Mouse (Mus musculus) intestine, postnatal 0 days (tissue): ENCODE data around the gene Prep. TPM values are rescaled to one million over a fixed set of nuclear protein-coding genes. Genes with fewer than 3 reads are reported as not detected.
"Not testable (repeated sequence)": the region's sequence is repeated elsewhere in the genome, so short reads cannot be mapped to it uniquely, and the experiment has no call there.

Experiments used
- ATAC-seq: fragments of 200-750 bp; cut with Nextera tagmentation; 2 replicates; pipeline ENCODE4 v1.8.0; 2017; ENCODE audit warnings: mild to moderate bottlenecking, moderate TSS enrichment, moderate library complexity
- H3K27ac ChIP-seq: fragments of 300-500 bp; sonication (generic); 2 replicates; pipeline ENCODE4 v1.5.1; 2014; ENCODE audit warnings: mild to moderate bottlenecking, low read depth, low read length, moderate library complexity
- H3K27me3 ChIP-seq: fragments of 300-500 bp; sonication (generic); replicated peaks from 2 replicates; pipeline ENCODE4 v1.6.1; 2014; ENCODE audit warnings: low read length, mixed read lengths; ENCODE audit not compliant: control insufficient read depth, insufficient read depth
- H3K36me3 ChIP-seq: fragments of 300-500 bp; sonication (generic); 2 replicates; pipeline ENCODE4 v1.6.1; 2014; ENCODE audit warnings: mild to moderate bottlenecking, moderate library complexity; ENCODE audit not compliant: control insufficient read depth, insufficient read depth
- H3K4me1 ChIP-seq: fragments of 300-500 bp; sonication (generic); replicated peaks from 2 replicates; pipeline ENCODE4 v1.6.1; 2014; ENCODE audit warnings: antibody characterized with exemption, low read length, mixed read lengths; ENCODE audit not compliant: control insufficient read depth, insufficient read depth
- H3K4me2 ChIP-seq: fragments of 300-500 bp; sonication (generic); replicated peaks from 2 replicates; pipeline ENCODE4 v1.6.1; 2014; ENCODE audit warnings: low read depth, mild to moderate bottlenecking, moderate library complexity
- H3K4me3 ChIP-seq: fragments of 300-500 bp; sonication (generic); 2 replicates; pipeline ENCODE4 v1.5.1; 2014; ENCODE audit warnings: low read depth, low read length
- H3K9ac ChIP-seq: fragments of 300-500 bp; sonication (generic); 2 replicates; pipeline ENCODE4 v1.6.1; 2014; ENCODE audit warnings: mild to moderate bottlenecking, low read depth, low read length
- H3K9me3 ChIP-seq: fragments of 300-500 bp; sonication (generic); 2 replicates; pipeline ENCODE4 v1.6.1; 2016; ENCODE audit warnings: mixed run types; ENCODE audit not compliant: control insufficient read depth
- CTCF ChIP-seq: sonication (generic); IDR thresholded peaks from 2 replicates; pipeline ENCODE4 v1.5.1; 2016; ENCODE audit warnings: low read depth, mild to moderate bottlenecking, control low read depth, antibody characterized with exemption, moderate library complexity
- WGBS: fragments of 180-500 bp; shearing (Covaris S2); extraction: QIAGEN DNeasy Blood & Tissue Kit; methylation state at CpG from one replicate; pipeline ENCODE4 v1.1.7; 2014; 5-methylcytosine and 5-hydroxymethylcytosine counted together
- polyA plus RNA-seq: library from polyadenylated mRNA; unstranded; fragments of >200 nt; fragmentation: Nextera tagmentation; extraction: Ambion mirVana; gene quantifications from 2 replicates; pipeline ENCODE4 v1.2.1, GENCODE M21; 2015

The Prep gene
- polyA plus RNA-seq, 1 experiment from 2014 or later = 7.0 TPM

DNA sequence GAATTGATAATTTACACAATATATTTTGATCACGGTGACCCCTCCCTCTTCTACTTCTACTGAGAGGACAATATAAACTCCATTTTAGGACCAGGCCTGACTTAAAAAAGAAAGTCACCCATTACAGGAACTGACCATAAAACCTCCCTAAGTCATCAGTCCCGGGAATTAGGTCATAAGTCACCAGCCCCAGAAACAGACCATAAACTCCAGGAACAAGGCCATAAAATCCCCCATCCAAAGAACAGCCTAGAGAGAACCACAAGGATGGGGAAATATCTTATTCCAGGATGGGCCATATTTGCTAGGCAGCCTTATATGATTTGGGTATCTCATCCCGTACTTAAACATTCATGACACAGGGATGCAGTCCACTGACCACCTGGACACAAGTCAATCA lies 107.3 kb downstream of the Prep start:
- Histone ChIP-seq H3K27ac (no peak overlapping the region), H3K4me3 (no peak overlapping the region), H3K27me3 (no peaks in the 10 kb centered on the region), H3K4me1 (no peaks in the 10 kb centered on the region), H3K36me3 (no peaks in the 10 kb centered on the region), H3K9me3 (no peaks in the 10 kb centered on the region), H3K4me2 (no peak overlapping the region), H3K9ac (no peak overlapping the region)
- TF ChIP-seq CTCF = no peak
- 77% methylated on average over 3 of the region's 3 CpGs for WGBS
- no peak for ATAC-seq

GRCm38 (mm10) chr10:45177798-45178197 lies 110.8 kb downstream of the Prep start, which contains the start of gene Popdc3:
Gene Popdc3, plus strand, starts transcription at chr10:45178098.
- no CpG with 5 or more reads among the region's 5 CpGs for WGBS
- not testable (repeated sequence) for ATAC-seq, H3K4me3 ChIP-seq

DNA sequence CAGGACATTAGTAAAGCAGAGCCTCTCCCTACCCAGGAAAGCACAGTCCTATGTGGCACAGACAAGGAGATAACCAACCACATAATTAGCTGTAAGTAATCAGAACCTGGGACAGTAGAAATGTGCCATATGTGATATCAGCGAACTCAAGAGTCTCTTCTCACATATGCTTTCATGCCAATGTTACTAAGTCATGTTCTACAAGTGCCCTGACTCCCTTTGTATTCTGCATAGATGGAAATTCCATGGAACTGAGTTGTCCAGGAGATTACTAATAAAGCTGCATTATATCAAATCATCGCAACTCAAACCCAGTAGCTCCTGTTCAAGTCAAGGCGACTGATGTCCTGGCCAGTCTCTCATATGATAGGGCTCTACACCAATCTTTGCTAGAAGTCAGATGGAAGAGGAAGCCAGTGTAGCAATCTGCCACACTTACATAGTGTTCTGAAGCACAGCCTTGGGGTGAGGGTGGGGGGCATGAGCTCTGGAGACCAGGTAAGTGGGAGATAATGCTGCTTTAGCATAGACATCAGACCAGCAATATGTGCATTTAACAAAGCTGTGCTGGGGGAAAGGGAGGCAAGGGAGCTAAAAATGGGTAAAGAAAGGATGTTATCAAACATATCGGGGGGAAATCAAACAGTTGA lies 113.8 kb downstream of the Prep start:
- ATAC-seq = no peak
- H3K4me1 ChIP-seq = no peaks in the 10 kb centered on the region
- no peak overlapping the region for H3K9ac ChIP-seq
- H3K9me3 ChIP-seq = no peaks in the 10 kb centered on the region
- no peak overlapping the region for H3K4me2 ChIP-seq
- 93% methylated on average over 4 of the region's 4 CpGs for WGBS
- no peak overlapping the region for H3K27ac ChIP-seq
- no peak overlapping the region for H3K4me3 ChIP-seq
- H3K27me3 ChIP-seq = no peaks in the 10 kb centered on the region
- H3K36me3 ChIP-seq = no peaks in the 10 kb centered on the region
- TF ChIP-seq CTCF = no peak

More at GRCm38 (mm10) chr10:45177798-45178197, 110.8 kb downstream of the Prep start, which contains the start of gene Popdc3:
- not testable (repeated sequence) for H3K27me3 ChIP-seq, H3K36me3 ChIP-seq, H3K9ac ChIP-seq, H3K27ac ChIP-seq, H3K9me3 ChIP-seq, H3K4me1 ChIP-seq, H3K4me2 ChIP-seq

DNA sequence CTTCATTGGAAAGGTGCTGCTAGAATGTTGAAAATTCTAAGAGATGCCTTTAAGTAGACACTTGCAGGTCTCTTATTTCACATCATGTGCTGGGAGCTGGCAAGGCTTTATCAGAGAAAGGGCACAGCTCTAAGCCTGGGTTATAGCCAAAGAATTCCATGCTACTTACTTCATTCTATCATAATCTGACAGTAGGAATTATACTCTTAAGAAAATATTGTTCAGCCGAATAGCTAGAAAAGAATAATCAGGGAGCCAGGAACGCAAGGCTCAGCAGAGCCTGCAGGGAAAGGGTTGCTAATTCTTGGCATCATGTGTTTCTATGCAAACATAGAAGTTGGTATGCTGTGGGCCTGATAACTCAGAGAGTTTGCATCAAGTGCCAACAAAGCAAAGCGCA lies 114.3 kb downstream of the Prep start:
- TF ChIP-seq CTCF = no peak
- WGBS = 74% methylated on average over 3 of the region's 3 CpGs
- Histone ChIP-seq H3K9me3 (no peaks in the 10 kb centered on the region), H3K27ac (no peak overlapping the region), H3K27me3 (no peaks in the 10 kb centered on the region), H3K4me3 (no peak overlapping the region), H3K4me1 (no peaks in the 10 kb centered on the region), H3K4me2 (no peak overlapping the region), H3K36me3 (no peaks in the 10 kb centered on the region), H3K9ac (no peak overlapping the region)
- ATAC-seq = no peak

- no peak overlapping the region for H3K27ac ChIP-seq
- no peak overlapping the region for H3K9ac ChIP-seq
- H3K4me3 ChIP-seq = no peak overlapping the region
- no peak for TF ChIP-seq CTCF
- H3K27me3 ChIP-seq = no peaks in the 10 kb centered on the region
- H3K9me3 ChIP-seq = no peaks in the 10 kb centered on the region
- no peak overlapping the region for H3K4me2 ChIP-seq
- no peaks in the 10 kb centered on the region for H3K36me3 ChIP-seq
- 83% methylated on average over 2 of the region's 2 CpGs for WGBS
- no peaks in the 10 kb centered on the region for H3K4me1 ChIP-seq
- no peak for ATAC-seq
Measured at GRCm38 (mm10) chr10:45185457-45185856, 118.5 kb downstream of the Prep start.

DNA sequence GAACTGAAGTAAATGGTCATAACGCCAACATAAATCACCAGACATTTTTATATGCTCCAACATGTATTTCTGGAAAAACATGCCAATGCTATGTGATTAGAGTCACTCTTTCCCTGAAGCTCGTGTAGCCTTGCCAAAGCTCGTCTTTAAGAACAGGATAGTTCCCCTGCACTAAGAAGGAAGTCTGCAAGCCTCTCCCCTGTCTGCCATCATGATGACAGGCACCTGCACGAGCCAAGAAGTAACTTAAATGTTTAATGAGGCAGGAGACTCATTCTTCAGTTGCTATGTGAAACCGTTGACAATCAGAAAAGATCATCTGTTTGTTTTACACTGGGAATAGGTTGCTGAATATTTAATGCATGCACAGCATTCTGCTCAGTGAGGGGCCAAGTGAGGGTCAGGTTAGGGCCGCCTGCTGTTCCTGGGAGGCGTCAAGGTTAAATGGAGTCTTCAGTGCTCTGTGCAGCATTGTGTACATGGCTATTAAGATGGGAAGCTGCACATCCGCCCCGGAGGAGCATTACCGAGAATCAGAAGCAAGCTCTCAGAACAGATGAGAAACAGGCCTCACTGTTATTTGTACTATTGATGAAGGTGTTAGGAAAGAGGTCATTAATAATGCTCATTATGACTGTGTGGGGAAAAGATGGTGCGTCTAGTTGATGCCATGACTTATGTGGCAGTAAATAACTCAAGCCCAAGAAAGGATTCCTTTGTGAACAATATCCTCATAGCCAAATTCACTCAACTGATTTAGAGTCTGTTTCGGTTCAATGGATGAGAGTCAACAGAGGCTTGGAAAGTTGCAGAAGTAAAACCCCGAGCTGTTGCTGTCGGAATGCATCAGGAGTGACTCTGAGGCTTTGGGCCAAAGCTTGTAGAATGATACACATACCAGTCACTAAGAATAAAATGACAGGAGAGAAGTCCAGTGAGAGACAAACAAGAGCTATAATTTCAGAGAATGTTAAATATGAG lies 126.6 kb downstream of the Prep start:
- ATAC-seq = no peak

More for the DNA sequence above, 126.6 kb downstream of the Prep start:
- no peak overlapping the region for H3K4me2 ChIP-seq
- no peak for TF ChIP-seq CTCF
- no peaks in the 10 kb centered on the region for H3K9me3 ChIP-seq
- H3K4me3 ChIP-seq = no peak overlapping the region
- no peak overlapping the region for H3K27ac ChIP-seq
- H3K4me1 ChIP-seq = no peaks in the 10 kb centered on the region
- H3K36me3 ChIP-seq = no peaks in the 10 kb centered on the region
- WGBS = 53% methylated on average over 14 of the region's 14 CpGs
- no peaks in the 10 kb centered on the region for H3K27me3 ChIP-seq
- no peak overlapping the region for H3K9ac ChIP-seq
